Mouse (Mus musculus) embryonic stem cell, embryonic (primary cell): Measurements from ENCODE around the gene Oxct2a.

Source experiments
- CTCF ChIA-PET, 4 experiments: fragments of 300-600 bp in 2 of 4; fragments of 350-600 bp in 2 of 4; sonication (Branson Sonifier 250); formaldehyde crosslinking; loops; one replicate each; lab custom pipeline; 2022; ENCODE audit warnings: inconsistent platforms in 2 of 4; lab: Charles Lee
- POLR2A ChIA-PET, 4 experiments: fragments of 300-600 bp in 2 of 4; fragments of 350-600 bp in 2 of 4; sonication (Branson Sonifier 250); formaldehyde crosslinking; loops; one replicate each; lab custom pipeline; 2022; ENCODE audit warnings: antibody characterized with exemption in 4 of 4, inconsistent platforms in 1 of 4; lab: Charles Lee

The Oxct2a gene

DNA sequence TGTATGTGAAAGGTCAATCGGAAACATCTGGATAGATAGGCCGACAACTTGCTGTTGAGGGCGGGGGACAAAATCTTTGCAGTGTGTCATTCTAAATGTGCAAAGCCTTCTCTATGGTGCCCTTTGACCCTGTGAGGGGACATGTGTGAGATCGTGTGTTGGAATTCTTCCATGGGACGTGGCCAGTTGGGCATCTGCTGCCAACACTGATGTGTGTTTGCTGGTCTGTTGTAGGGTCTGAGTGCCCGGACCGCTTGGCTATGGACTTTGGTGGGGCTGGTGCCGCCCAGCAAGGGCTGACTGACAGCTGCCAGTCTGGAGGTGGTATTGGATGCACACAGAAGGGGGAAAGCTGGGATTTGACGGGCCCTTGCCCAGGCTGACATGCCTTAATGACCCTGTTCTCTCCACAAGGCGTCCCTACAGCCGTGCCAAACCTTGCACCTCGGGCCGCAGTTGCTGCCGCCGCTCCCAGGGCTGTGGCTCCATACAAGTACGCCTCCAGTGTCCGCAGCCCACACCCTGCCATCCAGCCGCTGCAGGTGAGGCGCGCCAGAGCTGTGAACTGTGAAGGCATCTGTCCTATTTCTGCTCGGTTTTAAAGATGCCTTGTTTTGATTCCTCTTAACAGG is 27.8 kb downstream of the Oxct2a start:
- ChIA-PET CTCF (interaction anchor here in 1 of 4 experiments (0.9 to 1.6 kb wide), 2 partner anchors 10 to 11 kb away, joined by 3 to 4 read pairs; no protein-coding TSS in a partner anchor), POLR2A (interaction anchor here in 3 of 4 experiments (0.5 to 5.8 kb wide), 14 partner anchors 8 to 543 kb away, joined by 3 to 33 read pairs (median 3); no protein-coding TSS in a partner anchor)

GRCm38 (mm10) chr4:123295026-123295425 is 28.4 kb downstream of the Oxct2a start:
- CTCF ChIA-PET, result interaction anchor here in 2 of 4 experiments (0.6 to 1.6 kb wide), 3 partner anchors 10 to 61 kb away, joined by 3 to 4 read pairs (median 3); no protein-coding TSS in a partner anchor
- POLR2A ChIA-PET, result interaction anchor here in 3 of 4 experiments (0.6 to 5.8 kb wide), 12 partner anchors 9 to 543 kb away, joined by 3 to 33 read pairs (median 4); no protein-coding TSS in a partner anchor

DNA sequence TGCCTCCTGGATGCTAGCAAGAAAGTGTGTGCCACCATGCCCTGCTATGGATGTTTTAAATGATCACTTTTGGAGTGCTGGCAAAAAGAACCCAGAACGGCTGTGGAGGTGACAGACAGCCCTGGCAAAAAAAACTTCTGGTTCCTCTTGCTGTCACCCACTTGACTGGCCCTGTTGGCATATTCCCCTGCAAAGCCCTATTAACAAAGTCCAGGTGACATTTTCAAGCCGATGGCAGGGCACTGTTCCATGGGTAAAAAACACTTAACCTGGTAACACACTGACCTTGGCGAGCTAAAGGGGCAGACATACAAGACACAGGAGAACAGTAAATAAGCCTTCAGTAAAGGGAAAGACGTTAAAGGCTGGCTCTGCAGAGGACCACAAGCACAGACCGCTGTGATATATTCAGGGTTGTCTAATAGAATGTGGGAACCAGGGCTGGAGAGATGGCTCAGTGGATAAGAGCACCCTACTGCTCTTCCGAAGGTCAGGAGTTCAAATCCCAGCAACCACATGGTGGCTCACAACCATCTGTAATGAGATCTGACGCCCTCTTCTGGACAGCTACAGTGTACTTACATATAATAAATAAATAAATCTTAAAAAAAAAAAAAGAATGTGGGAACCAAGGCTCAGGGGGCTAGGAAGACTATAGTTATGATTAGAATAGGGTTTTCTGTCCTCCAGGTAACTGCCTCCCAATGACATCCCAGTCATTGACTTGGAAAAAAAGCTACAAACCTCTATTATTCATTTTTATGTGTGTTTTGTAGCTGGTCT is 29.6 kb downstream of the Oxct2a start:
- ChIA-PET POLR2A (interaction anchor here in 2 of 4 experiments (0.8 to 5.8 kb wide), 12 partner anchors 8 to 428 kb away, joined by 3 to 33 read pairs (median 4); no protein-coding TSS in a partner anchor), CTCF (interaction anchor here in 2 of 4 experiments (0.6 to 0.7 kb wide), 3 partner anchors 9 to 294 kb away, joined by 3 to 4 read pairs (median 3); no protein-coding TSS in a partner anchor)

- POLR2A ChIA-PET, result interaction anchor here in 1 of 4 experiments (1.1 to 5.8 kb wide), 7 partner anchors 8 to 429 kb away, joined by 3 to 33 read pairs (median 4); no protein-coding TSS in a partner anchor
- CTCF ChIA-PET, result interaction anchor here in 2 of 4 experiments (0.5 to 0.7 kb wide), 2 partner anchors 31 to 98 kb away, joined by 3 to 4 read pairs; no protein-coding TSS in a partner anchor
Measured at GRCm38 (mm10) chr4:123292989-123293388, 30.4 kb downstream of the Oxct2a start.

DNA sequence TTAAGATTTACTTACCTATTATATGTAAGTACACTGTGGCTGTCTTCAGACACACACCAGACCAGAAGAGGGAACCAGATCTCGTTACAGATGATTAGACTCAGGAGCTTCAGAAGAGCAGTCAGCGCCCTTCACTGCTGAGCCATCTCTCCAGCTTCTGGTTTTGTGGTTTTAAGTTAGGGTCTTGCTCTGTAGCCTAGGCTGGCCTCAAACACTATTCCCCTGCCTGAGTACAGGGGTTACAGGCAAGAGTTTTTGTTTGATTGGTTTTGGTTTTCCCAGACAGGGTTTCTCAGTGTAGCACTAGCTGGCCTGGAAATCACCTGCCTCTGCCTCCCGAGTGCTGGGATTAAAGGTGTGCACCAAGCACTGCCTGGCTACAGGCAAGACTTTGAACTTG is 31.0 kb downstream of the Oxct2a start:
- ChIA-PET CTCF (interaction anchor here in 2 of 4 experiments (0.5 to 0.6 kb wide), 2 partner anchors 15 to 235 kb away, joined by 4 to 11 read pairs; no protein-coding TSS in a partner anchor), POLR2A (interaction anchor here in 1 of 4 experiments (0.6 to 1.9 kb wide), 3 partner anchors 8 to 165 kb away, joined by 3 to 5 read pairs (median 4); no protein-coding TSS in a partner anchor)

DNA sequence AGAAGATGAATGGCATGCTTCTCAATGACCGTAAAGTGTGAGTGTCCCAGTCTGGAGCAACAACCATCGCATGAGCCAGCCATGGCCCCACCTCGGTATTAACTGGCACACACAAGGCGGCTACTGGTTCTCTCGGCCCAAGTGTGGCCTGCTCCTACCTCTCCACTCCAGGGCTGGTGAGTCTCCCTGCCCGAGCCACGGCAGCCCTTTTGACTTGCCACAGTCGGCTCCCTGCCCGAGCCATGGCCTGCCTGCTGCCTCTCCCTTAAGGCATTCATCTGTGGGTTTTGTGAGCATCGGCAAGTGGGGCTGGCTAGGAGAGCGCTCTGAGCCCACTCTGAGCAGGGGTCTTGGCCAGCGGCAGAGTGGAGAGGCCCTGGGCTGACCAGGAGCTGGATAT is 34.4 kb downstream of the Oxct2a start:
- ChIA-PET POLR2A (interaction anchor here in 3 of 4 experiments (0.7 to 2.0 kb wide), 4 partner anchors 11 to 149 kb away, joined by 3 to 11 read pairs (median 4); partner anchors contain the start of gene Pabpc4 (in 1 of the 3)), CTCF (interaction anchor here in 1 of 4 experiments (0.6 kb wide), 1 partner anchor 261 kb away, joined by 4 read pairs; no protein-coding TSS in a partner anchor)

DNA sequence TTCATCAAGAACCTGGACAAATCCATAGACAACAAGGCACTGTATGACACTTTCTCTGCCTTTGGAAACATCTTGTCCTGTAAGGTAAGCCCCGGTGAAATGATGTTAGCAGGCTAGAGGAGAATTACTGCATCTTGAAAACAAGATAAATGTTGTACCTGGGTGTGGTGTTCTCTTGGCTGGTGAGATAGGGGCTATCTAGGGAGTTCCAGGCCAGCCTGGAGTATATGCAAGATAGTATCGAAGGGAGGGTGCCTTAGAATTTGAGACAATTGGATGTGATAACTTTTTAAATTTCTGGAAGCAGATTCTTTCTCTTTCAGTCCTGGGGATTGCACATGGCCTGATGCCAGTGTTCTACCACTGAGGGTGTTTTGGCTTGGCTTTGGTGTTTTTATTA is 36.6 kb downstream of the Oxct2a start:
- CTCF ChIA-PET, result interaction anchor here in 1 of 4 experiments (0.9 kb wide), 1 partner anchor 19 kb away, joined by 3 read pairs; no protein-coding TSS in a partner anchor
- POLR2A ChIA-PET, result interaction anchor here in 3 of 4 experiments (0.5 to 3.2 kb wide), 8 partner anchors 8 to 106 kb away, joined by 3 to 32 read pairs (median 4); no protein-coding TSS in a partner anchor

- CTCF ChIA-PET, result interaction anchor here in 2 of 4 experiments (0.8 to 1.3 kb wide), 4 partner anchors 10 to 48 kb away, joined by 3 to 5 read pairs (median 3); no protein-coding TSS in a partner anchor
- POLR2A ChIA-PET, result interaction anchor here (0.5 to 3.3 kb wide), 47 partner anchors 8 to 399 kb away, joined by 3 to 32 read pairs (median 4); partner anchors contain the start of genes Bmp8a (in 1 of the 4), Oxct2a (in 1 of the 4), Ppie (in 1 of the 4) and Trit1 (in 1 of the 4)
Measured at GRCm38 (mm10) chr4:123284731-123285624, 38.5 kb downstream of the Oxct2a start.

- ChIA-PET POLR2A (interaction anchor here in 3 of 4 experiments (0.7 to 3.3 kb wide), 16 partner anchors 8 to 325 kb away, joined by 3 to 32 read pairs (median 4); no protein-coding TSS in a partner anchor), CTCF (interaction anchor here in 1 of 4 experiments (0.8 kb wide), 1 partner anchor 22 kb away, joined by 5 read pairs; no protein-coding TSS in a partner anchor)
Measured at GRCm38 (mm10) chr4:123283675-123284064, 39.8 kb downstream of the Oxct2a start.

GRCm38 (mm10) chr4:123282915-123283674 is 40.3 kb downstream of the Oxct2a start:
- ChIA-PET CTCF (interaction anchor here in 1 of 4 experiments (0.6 to 0.7 kb wide), 3 partner anchors 128 to 607 kb away, joined by 4 to 7 read pairs (median 6); no protein-coding TSS in a partner anchor), POLR2A (interaction anchor here (0.6 to 3.3 kb wide), 36 partner anchors 9 to 1557 kb away, joined by 3 to 17 read pairs (median 3); partner anchors contain the start of gene Mycl (in 1 of the 4))

- POLR2A ChIA-PET, result interaction anchor here (0.6 to 3.3 kb wide), 34 partner anchors 8 to 1557 kb away, joined by 3 to 17 read pairs (median 3); partner anchors contain the start of genes Mycl (in 1 of the 4) and Ppie (in 1 of the 4)
- CTCF ChIA-PET, result interaction anchor here in 1 of 4 experiments (0.6 to 0.7 kb wide), 3 partner anchors 128 to 607 kb away, joined by 4 to 7 read pairs (median 6); no protein-coding TSS in a partner anchor
Measured at GRCm38 (mm10) chr4:123282500-123282899, 40.9 kb downstream of the Oxct2a start.

DNA sequence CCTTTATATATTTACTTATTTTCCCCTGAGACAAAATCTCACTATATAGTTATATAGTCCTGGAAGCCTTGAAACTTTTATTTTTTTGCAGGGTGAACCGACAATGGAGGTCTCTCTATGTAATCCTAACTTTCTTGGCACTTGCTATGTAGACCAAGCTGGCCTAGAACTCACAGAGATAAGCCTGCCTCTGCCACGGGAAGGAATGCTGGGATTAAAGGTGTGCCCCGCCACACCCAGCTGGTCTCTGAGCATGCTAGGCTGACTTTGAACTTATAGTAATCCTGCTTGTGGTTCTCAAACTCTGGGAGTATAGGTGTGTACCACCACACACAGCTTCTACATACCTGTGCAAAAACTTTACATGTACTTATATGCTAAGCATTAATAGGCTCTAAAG is 43.3 kb downstream of the Oxct2a start:
- POLR2A ChIA-PET, result interaction anchor here in 3 of 4 experiments (0.6 to 1.4 kb wide), 9 partner anchors 16 to 674 kb away, joined by 3 to 9 read pairs (median 3); partner anchors contain the start of gene Pabpc4 (in 1 of the 3)
- CTCF ChIA-PET, result interaction anchor here in 2 of 4 experiments (0.8 to 1.0 kb wide), 2 partner anchors 25 to 33 kb away, joined by 3 read pairs; no protein-coding TSS in a partner anchor
